Mouse (Mus musculus) left cerebral cortex, adult 8-10 months (tissue): Measurements from ENCODE around the gene Fzr1. TPM values are rescaled to one million over a fixed set of nuclear protein-coding genes. Genes with fewer than 3 reads are reported as not detected.
A peak's percentile ranks its signal among the peaks of the same experiment; 100 is the strongest.

Experiments used
- DNase-seq, 2 experiments: peaks; one replicate each; pipeline ENCODE4 v3.0.0; 2022; ENCODE audit warnings: low spot score in 2 of 2
- total RNA-seq, 4 experiments: library from RNA; stranded (reverse); gene quantifications; 2 replicates each; pipeline ENCODE4 v1.2.4; 2022

Fzr1 gene
- total RNA-seq, 4 experiments from 2014 or later, result 66.8 to 73.4 (median 70.6) TPM

DNA sequence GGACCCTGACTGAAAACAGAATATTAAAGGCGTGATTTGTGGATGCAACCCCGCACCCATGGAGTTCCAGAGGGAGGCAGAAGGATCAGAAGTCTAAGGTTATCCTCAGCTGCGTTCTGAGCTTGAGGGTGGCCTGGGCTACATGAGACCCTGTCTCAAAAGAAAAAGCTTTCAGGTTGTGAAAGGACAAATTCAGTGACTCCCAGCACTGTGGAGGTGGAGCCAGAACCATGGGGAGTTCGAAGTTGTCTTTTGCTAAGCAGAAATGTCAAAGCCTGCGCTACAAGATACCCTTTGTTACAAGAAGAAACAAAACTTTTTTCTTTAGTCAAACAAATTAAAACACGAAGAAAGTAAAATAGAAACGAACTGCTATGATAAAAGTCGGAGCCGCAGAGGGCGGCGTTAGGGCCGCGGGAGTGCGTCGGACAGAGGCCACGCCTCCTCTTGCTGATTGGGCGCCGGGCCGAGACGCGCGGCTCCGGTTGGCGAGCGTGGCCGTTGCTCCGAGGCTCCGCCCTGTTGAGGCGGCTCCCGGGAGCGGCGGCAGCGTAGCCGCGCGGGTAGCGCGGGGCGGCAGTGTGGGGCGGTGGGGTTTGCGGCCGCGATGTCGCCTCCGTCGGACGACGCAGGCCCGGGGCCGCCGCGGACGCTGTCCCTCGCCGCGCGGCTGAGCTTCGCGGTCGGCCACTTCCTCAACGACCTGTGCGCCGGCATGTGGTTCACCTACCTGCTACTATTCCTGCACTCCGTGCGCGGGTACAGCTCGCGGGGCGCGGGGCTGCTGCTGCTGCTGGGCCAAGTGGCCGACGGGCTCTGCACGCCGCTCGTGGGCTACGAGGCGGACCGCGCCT lies 21.1 kb downstream of the Fzr1 start, which contains the start of gene Mfsd12:
TSS of gene Mfsd12 (plus strand) at position 501 of the 854 bp plus-strand sequence.
- DNase-seq, result peak; percentile 75 to 81

DNA sequence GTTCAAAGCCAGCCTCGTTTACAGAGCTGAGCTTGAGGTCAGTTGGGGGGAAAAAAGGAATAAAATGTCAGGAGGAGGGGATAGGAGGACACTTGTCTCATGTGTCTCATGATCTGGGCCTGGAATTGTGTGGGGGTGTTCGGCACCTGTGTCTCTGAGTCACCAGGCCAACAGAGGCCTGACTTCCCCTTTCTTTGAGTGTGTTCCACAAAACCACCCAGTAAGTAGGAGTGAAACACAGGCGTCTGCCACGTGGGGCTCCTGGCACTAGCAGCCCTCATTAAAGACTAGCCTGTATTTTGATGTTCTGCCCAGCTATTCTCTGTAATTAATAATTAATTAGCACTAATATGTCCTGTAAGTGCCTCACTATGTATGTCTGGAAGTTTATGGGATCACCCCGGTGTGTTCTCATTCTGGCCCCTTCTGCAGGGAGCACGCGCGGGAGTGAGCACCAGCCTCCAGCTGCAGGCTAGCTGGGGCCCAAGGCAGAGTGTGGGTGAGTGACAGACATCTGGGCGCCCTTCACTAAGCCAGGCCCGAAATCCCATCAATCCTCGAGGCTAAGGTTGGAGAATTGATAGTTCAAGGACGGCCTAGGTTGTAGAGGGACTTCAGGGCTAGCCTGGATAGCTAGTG lies 21.8 kb downstream of the Fzr1 start:
- DNase-seq, result no peak

DNA sequence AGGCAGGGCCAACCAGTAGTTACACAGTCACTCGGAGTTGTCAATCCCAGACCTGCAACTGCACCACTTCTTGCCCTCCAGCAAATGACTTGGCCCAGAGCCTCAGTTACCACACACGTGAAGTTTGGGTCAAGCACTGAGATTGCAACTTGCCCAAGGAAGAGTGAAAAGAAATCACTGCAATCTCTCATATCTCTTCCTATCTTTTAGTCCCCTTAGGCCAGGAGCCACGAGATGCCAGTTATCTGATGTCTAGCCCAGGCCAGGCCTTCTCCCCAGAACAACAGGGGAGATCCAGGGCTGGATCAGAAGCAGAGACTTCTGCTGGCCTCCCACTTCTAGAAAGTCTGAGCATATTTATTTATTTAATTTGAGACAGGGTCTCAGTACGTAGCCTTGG lies 22.8 kb downstream of the Fzr1 start:
- DNase-seq, result no peak

DNA sequence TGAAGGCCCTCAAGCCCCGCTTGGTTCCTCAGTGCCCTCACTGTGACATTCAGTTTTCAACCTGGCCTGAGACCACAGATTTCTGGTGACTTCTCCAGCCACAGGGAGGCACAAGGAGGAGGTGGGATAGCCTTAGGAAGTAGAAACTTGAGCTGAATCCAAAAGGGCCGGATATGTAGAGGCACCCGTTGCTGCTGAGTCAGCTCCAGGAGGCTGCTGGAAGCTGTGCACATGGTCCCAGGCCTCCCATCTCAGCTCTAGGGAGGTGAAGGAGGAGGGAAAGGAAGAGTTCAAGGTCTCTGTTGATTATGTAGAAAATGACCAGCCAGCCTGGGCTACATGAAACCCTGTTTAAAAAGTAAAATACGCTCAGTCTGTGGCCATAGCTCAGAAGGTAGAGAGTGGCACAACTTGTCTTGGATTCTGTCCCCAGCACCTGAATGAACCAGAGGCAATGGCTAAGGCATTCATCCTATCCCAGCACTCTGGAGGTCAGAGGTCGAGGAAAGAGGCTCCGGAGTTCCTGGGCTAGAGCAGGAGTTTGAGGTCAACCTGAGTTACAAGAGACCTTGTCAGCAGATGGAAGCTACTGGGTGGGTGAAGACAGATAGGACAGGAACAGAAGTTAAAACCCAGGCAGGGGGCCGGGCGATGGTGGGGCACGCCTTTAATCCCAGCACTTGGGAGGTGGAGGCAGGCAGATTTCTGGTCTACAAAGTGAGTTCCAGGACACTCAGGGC lies 23.4 kb downstream of the Fzr1 start:
- DNase-seq, result no peak

DNA sequence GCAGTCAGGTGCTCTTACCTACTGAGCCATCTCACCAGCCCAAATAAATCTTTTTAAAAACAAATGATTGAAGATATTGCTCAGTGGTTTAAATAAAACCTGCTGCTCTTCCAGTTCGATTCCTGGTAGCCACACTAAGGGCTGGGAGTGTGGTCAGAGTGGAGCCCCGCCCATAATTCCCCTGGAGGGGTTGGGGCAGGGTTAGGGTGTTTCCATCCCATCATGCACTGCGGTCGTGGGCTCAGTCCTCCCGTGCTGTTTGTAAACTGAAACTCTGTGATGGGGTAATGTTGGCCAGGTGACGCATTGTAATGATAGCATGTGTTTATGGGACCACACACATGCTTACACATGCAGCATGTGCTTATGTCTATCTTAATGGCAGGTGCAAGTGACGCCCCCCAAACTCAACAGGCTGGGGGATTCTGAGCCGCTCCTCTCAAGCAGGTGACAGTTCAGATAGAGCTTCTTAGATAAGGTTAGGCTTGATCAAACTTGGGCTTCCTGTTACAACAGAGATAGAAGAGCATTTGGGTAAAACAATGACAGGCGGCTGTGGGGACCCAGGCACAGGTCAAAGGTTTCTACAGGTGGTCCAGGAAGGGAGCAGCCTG lies 26.5 kb downstream of the Fzr1 start:
- no peak for DNase-seq

DNA sequence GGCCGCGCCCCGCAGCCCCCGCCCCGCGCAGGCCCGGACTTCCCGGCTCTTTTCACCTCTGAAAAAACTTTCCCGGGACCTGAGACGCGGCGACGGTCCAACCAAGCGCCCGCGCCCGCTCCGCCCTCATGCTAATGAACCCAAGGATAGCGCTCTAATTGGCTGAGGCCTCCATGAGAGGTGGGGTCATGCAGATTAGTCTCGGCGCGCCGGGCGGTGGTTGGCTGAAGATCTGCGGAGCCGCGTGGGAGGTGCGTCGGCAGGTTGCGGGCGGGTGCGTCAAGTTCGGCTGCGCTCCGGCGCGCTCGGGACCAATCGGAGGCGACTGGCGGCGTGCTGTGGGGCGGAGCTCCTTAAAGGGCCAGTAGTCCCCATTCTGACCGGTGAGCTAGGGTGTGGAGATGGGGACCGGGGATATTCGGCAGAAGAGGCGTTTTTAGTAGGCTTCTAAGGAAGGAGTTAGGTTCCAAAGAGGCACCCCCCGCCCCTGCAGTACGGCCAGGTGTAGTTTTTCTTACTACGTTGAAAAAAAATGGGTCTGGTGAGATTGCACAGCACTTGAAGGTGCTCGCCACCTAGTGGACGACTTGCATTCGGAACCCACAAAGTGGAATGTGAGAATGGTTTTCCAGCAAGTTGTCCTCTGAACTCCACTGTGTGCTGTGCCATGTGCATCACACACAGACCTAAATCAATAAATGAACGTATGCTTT lies 27.8 kb downstream of the Fzr1 start, which contains the start of gene Hmg20b:
TSS of gene Hmg20b (minus strand) at position 130 of the 713 bp plus-strand sequence.
- DNase-seq, result peak; percentile 98 to 99

DNA sequence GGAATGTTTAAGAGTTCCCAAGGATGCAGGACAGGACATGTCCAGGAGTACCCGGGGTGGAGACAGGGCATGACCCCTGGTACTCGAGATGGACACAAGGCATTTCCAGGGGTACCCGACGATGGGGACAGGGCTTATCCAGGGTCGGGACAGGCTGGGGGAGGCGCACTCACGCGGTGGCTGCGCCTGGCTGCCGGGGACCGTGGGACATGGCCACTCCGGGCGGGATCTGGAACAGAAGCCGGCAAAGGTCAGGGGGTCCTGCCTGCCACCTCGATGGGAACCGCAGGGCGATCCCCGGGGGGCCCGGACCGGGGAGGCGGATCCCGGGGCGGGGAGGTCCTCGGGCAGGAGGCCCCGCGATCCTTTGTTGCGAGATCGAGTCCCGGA lies 28.4 kb downstream of the Fzr1 start:
- DNase-seq, result no peak

DNA sequence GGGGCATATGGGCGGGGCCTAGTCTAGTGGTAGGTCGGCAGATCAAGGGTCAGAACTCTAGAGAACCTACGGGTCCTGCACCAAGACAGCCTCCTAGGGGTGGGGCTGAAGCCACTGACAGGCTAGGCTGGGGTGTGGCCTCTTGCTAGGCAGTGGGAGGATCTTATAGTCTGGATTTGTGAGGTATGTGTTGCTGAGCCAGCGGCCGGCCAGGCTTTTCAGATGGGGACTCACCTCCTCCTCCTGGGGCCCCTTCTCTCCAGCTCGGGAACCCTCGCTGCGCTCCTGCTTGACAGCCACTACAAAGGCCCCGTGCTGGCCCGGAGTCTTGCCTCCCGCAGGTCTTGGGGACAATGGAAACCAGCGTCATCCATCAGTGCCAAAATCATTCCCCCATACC lies 29.2 kb downstream of the Fzr1 start:
- no peak for DNase-seq

DNA sequence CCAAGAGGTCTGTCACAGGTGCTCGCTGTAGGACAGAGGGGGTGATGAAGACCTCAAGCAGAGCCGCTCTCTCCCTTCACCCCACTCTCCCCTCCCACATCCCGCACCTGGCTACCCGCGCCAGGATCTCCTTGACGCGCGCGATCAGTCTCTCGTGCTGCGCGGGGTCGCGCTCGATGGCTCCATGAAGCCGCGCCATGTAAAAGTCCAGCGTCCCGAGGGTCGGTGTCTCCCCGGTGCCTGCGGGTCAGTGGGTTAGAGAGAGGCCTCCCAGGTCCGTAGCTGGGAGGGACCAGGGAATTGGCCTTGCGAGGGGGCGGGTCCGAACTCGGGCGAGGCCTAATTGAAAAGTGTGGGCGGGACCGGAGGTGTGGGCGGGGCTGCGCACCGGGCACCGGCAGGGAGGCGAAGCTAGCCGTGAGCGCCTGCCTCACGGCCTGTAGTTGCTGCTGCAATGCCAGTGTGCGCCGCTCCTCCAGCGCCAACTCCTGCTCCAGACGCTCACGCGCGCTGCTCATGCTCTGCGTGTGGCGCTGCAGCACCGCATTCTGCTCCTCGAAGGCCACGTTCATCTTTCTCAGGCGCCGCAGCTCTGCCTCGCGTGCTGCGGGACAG lies 31.8 kb downstream of the Fzr1 start:
- no peak for DNase-seq

DNA sequence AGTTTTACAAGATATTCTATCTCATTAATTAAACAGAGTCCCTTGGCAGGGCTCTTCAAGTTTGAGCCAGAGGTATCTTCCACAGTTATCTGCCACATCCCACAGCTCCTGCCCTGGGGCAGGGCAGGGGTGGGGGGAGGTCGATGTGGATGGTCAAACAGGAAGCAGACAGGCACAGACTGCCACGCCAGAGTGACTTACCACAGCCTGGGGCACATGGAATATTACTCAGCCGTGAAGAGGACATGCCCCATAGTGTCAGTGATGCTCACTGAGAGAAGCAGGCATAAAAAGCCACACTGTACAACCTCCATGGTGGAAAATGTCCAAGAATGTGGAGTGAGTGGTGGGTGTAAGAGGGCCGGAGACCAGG lies 33.2 kb downstream of the Fzr1 start:
- DNase-seq, result no peak

DNA sequence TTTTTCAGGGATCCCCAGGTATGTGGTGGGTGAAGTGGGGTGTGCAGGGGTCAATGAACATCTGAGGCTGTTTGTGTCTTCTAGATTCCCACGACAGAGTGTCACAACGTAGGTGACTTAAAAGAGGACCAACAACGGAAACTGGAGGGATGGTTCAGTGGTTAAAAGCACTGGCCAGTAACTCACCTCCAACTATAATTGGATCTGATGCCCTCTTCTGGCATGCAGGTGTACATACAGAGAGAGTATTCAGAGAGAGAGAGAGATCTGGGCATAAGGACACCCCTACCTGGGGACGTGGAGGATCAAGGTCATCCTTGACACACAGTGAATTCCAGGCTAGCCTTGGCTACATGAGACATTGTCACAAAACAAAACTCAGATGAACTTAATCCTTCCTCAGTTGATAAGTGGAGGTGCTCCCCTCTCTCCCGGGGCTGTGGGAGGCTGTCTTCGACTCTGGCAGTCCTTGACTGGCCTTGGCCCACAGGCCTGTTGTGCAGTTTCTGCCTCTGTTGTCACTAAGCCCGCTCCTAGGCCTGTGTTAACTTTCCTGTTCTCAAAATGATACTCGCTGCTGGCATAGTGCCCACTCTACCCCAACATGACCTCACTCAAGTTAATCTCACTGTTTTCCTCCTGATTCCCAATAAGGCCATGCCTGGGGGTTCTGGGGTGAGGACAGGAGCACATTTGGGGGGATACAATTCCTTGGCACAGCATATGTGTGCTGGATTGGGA lies 33.7 kb downstream of the Fzr1 start:
- DNase-seq, result no peak

DNA sequence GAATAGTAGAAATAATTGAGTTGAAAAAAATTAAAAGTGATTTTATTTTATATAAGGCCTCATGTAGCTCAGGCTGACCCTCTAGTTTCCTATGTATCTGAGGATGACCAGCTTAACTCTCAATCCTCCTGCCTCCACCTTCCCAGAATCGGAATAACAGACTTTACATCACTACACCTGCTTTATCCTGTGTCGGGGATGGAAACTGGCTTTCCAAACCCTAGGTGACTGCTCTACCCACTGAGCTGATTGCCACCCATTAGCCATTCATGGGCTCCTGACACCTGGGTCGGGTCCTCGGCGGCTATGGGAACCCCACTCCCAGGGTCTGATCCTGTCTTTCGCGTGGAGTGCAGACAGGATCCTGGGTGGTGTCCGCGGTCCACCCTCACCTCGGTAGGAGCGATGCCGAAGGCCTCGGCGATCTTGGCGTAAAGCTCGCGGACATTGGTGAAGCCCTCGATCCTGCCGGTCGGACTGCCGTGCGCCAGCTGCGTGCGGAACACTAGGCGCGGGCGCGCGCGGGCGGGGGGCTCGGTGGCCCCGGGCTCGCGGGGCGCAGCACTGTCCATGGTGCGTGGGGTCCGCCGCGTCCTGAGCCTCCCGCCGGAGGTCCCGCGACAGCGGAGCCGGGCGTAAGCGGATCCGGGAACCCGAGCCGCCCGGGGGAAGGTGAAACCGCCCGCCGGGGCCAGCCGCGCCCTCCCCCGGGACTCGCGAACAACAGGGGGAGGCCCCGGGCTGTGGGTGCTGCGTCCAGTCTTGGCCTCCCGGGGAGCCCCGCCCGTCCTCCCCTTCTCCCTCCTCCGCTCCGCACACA lies 35.4 kb downstream of the Fzr1 start, which contains the start of gene Gipc3:
TSS of gene Gipc3 (minus strand) at position 581 of the 820 bp plus-strand sequence.
- no peak for DNase-seq

DNA sequence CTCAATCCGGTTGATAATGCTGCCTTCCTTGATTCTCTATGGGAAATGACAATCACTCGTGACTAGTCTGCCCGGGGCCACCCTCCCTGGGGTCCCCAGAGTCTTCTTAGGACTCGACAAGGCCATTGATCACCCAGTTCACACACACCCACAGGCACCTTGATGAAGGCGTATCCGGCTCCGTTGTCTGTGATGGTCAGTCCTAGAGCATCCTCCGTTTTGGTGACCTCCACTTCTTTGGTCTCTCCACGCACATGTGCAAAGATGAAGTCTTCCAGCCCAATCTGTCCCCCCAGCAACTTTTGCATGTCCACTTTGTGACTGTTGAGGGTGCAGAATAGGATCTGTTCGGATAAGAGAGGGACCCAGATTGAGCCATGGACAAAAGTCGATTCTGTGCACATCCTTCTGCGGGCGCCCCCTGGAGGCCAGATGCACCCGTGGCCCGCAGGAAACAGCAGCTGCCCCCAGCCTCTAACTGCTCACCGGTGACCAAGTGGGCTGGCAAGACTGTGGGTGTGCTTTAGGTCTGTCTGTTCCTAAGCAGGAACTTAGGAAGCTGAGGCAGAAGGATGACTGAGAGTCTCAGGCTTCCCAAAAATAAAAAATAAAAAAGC lies 36.9 kb downstream of the Fzr1 start:
- DNase-seq, result no peak

DNA sequence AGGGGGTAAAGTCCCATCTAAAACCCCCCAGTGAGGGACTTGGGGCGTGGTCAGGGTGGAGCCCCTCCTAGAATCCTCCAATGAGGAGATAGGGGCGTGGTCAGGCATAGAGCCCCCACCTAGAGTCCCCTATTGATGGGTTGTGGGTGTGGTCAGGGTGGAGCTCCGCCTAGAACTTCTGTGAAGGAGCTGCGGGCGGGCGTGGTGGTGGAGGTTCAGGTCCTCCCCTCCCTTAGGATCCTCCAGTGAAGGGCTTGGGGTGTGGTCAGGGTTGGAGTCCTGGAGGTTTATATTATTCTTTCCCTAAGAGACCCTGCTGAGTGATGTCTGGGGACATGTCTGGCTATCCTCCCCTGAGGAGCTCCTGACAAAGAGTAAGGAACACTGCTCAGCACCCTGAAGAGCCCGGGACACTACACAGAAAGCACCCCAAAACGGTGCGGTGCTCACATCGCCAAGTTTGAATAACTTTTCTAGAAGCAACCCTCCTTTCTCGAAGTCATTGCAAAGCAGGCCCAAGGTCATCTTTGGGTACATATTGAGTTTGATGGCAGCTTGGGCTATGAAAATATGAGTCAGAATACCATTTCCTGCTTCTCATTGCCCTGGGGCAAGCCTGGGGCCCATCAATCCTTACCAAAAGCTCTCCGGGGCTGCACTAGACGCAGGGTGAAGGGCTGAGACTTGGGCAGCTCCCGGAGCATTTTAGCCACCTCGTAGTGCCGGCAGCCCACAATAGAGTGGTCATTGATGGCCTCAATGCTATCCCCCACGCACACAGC lies 37.6 kb downstream of the Fzr1 start:
- DNase-seq, result no peak

DNA sequence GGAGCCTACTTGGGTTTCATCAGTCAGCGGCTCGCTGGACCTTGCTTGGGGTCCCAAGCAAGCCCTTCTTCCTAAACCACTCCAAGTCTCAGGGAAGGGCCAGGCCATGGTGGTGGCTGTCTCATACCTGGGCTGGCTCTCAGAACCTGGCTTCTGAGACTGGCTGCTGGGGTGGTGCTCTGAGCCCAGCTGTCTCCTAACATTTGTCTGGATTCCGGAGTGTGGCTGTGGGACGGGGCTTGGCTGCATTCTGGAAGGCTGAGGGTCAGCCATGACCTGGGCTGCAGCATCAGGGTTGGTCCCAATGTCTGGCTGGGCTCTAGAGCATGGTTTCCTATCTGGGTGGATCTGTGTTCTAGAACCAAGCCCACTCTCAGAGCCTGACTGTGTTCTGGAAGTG lies 41.8 kb downstream of the Fzr1 start:
- no peak for DNase-seq

DNA sequence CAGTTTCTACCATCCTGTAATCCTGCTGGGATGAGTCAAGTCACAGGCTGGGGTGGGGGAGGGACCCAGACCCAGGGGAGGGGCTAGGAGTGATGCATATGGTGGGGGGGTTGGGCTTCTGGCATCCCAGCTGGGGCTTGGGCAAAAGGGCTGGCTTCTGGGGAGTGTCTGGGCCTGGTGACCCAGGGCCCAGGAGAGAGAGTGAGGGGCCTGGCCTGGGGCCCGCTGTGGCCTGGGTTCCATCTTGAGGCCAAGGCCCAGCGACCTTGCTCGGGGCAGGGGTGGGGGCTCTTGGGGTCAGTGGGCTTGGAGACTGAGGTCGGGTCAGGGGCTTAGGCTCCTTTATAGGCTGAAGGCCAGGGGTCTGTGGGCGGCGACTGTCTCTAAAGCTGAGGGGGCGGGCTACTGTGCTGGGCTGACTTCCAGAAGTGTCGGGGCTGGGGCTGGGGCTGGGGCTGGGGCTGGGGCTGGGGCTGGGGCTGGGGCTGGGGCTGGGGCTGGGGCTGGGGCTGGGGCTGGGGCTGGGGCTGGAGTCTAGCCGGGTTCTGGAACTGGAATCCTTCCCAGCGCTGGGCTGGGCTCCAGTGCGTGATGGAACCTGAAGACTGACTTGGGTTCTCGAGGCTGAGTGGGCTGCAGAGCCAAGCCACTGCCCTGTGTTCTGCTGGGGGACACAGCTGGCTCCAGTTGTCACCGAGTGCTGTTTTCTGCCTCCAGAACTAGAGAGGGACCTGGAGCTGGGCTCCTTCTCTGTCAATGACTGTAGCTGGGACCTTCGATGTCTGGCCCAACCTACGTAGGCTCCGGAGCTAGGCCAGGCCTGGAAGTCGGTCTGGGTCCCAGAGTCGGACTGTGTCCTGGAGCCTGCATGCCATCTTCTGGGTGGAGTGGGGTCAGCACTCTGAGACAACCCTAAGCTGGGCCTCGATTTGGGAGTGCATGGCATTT lies 42.6 kb downstream of the Fzr1 start:
- DNase-seq, result no peak

DNA sequence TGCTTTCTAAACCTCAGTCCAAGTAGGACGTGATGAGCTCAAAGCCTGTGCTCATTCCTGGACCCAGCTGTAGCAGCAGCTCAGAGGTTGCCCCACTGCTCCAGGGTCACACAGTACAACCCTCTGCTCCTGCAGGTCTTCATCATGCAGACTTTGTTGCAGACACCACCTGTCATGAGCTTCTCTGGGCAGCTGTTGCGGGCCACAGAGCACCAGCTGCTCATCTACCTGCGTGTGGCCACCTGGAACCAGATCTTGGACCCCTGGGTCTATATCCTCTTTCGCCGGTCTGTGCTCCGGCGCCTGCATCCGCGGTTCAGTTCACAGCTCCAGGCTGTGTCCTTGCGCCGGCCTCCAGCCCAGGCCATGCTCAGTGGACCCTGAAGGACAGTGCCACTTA lies 44.0 kb downstream of the Fzr1 start:
- DNase-seq, result no peak
